In the genomic region with DNA sequence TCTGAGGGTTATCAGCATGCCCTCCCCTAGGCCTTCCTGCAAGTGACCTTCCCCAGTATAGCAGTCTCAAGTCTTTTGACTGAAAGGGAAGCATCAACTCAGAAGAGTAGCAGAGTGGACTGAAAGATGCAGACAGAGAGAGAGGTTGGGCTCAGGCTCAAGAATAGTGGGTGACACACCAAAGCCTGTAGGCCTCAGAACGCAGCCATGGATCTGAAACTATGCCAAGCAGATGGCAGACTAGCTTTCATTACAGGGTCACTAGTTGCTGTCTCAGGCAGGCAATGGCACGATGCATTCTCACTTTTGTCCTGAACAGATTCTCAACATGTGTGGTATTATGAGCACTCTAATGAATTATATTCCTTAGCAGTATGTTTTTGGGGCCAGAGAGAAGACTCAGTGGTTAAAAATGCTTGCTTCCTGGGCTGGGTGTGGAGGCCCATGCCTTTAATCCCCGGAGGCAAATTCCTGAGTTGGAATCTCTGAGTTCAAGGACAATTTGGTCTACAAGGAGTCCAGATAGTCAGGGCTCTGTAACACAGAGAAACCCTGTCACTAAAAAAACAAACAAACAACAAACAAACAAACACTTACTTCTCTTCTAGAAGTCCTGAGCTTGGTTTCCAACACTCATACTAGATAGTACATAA, we compare ENCODE assay signal across 43 mouse cellular contexts. TPM values are rescaled to one million over a fixed set of nuclear protein-coding genes. Genes with fewer than 3 reads are reported as not detected.
"Had no signal": no experiment of that assay in that cellular context is flagged by ENCODE, and none has a peak within 500 bp of the region (broad histone marks: within the 10 kb centered on the region; RNA-seq: fewer than 3 reads in every experiment).

No protein-coding gene starts in this region.

- H3K4me1 ChIP-seq: heart, embryonic 10.5 days; heart, embryonic 12.5 days; hindbrain, embryonic 10.5 days; hindbrain, embryonic 13.5 days; hindbrain, embryonic 15.5 days; kidney, embryonic 15.5 days; limb, embryonic 13.5 days; limb, embryonic 15.5 days; liver, embryonic 12.5 days had no signal

- H3K27ac ChIP-seq: gastrocnemius, adult 2 months; heart, embryonic 10.5 days; hindbrain, embryonic 10.5 days; hindbrain, embryonic 13.5 days; hindbrain, embryonic 15.5 days; hindbrain, postnatal 0 days; kidney, embryonic 15.5 days; kidney, postnatal 0 days; limb, embryonic 13.5 days; limb, embryonic 15.5 days; liver, embryonic 12.5 days; liver, embryonic 14.5 days had no signal

- DNase-seq: gastrocnemius, adult 2 months; gastrocnemius, postnatal 10 days; gastrocnemius, postnatal 25 days; heart, postnatal 10 days; heart, postnatal 4 days; kidney, adult 11 months; kidney, adult 2 months; kidney, adult 9 months; kidney, postnatal 14 days; kidney, postnatal 36 days; layer of hippocampus, adult 9-11 months; layer of hippocampus, postnatal 36 days; left cerebral cortex, postnatal 4 days had no signal

- H3K4me3 ChIP-seq: gastrocnemius, adult 2 months; heart, embryonic 10.5 days; heart, embryonic 12.5 days; hindbrain, embryonic 10.5 days; hindbrain, embryonic 13.5 days; hindbrain, embryonic 15.5 days; kidney, embryonic 15.5 days; limb, embryonic 13.5 days; limb, embryonic 15.5 days; liver, embryonic 12.5 days had no signal

- H3K27me3 ChIP-seq: heart, embryonic 12.5 days; hindbrain, embryonic 13.5 days; hindbrain, embryonic 15.5 days; kidney, embryonic 15.5 days; limb, embryonic 13.5 days; limb, embryonic 15.5 days; liver, embryonic 12.5 days had no signal

RNA-seq across cellular contexts. Expression of a gene that starts 21.9 kb away (rescaled TPM):
- total RNA-seq: gastrocnemius, adult 2 months; gastrocnemius, postnatal 10 days; gastrocnemius, postnatal 25 days; gastrocnemius, postnatal 4 days; granulocyte monocyte progenitor cell, adult 5-6 weeks; heart, adult 8-10 months; heart, postnatal 10 days; heart, postnatal 25 days; heart, postnatal 4 days; hindbrain, postnatal 0 days; layer of hippocampus, adult 18-20 months; layer of hippocampus, adult 8-10 months; layer of hippocampus, postnatal 14 days; layer of hippocampus, postnatal 36 days; left cerebral cortex, adult 18-20 months; left cerebral cortex, adult 8-10 months; left cerebral cortex, postnatal 10 days; left cerebral cortex, postnatal 25 days; left cerebral cortex, postnatal 4 days; liver, adult 2 months had no signal
- polyA plus RNA-seq: heart, embryonic 10.5 days; heart, embryonic 12.5 days; heart, embryonic 14.5 days; heart, embryonic 16.5 days; hindbrain, embryonic 15.5 days; hindbrain, postnatal 0 days; intestine, embryonic 14.5 days; intestine, embryonic 16.5 days; kidney, adult 2 months; kidney, postnatal 0 days; large intestine, adult 2 months; limb, embryonic 15.5 days; liver, adult 2 months; liver, embryonic 12.5 days; liver, embryonic 14.5 days; liver, embryonic 16.5 days had no signal
